Mouse (Mus musculus): Measurements from ENCODE around the gene Defb21. TPM values are rescaled to one million over a fixed set of nuclear protein-coding genes. Genes with fewer than 3 reads are reported as not detected.

The Defb21 gene
- polyA plus RNA-seq, 1 experiment from 2014 or later = not detected

GRCm38 (mm10) chr2:152573484-152573883 is 940 bp downstream of the Defb21 start:
- Histone ChIP-seq H3K9me3 (no peaks in the 10 kb centered on the region), H3K4me3 (no peak overlapping the region), H3K36me3 (no peaks in the 10 kb centered on the region), H3K4me1 (no peaks in the 10 kb centered on the region), H3K4me2 (replicated peaks) (no peak overlapping the region), H3K27ac (replicated peaks) (no peak overlapping the region), H3K27me3 (no peaks in the 10 kb centered on the region), H3K9ac (replicated peaks) (no peak overlapping the region)
- ATAC-seq (replicated peaks) = no peak
- WGBS = 92% methylated on average over 8 of the region's 8 CpGs

GRCm38 (mm10) chr2:152580107-152580506 is 7.6 kb downstream of the Defb21 start, which contains the start of gene Defb19:
Gene Defb19 (minus strand): TSS chr2:152580312.
- no peak for ATAC-seq (replicated peaks)
- no peak within 1 kb of the TSS for H3K4me2 ChIP-seq (replicated peaks)
- no peak within 1 kb of the TSS for H3K9ac ChIP-seq (replicated peaks)
- 75% methylated on average over 7 of the region's 7 CpGs for whole genome bisulfite sequencing
- H3K27me3 ChIP-seq = no peaks in the 10 kb centered on the region
- no peaks in the 10 kb centered on the region for H3K9me3 ChIP-seq
- no peaks in the 10 kb centered on the region for H3K36me3 ChIP-seq
- H3K4me3 ChIP-seq = no peak within 1 kb of the TSS
- H3K27ac ChIP-seq (replicated peaks) = no peak within 1 kb of the TSS
- H3K4me1 ChIP-seq = no peaks in the 10 kb centered on the region

GRCm38 (mm10) chr2:152580612-152581011 is 8.1 kb downstream of the Defb21 start:
- no peak overlapping the region for H3K9ac ChIP-seq (replicated peaks)
- WGBS = 91% methylated on average over 11 of the region's 11 CpGs
- H3K4me1 ChIP-seq = no peaks in the 10 kb centered on the region
- no peaks in the 10 kb centered on the region for H3K9me3 ChIP-seq
- H3K27ac ChIP-seq (replicated peaks) = no peak overlapping the region
- H3K27me3 ChIP-seq = no peaks in the 10 kb centered on the region
- ATAC-seq (replicated peaks) = no peak
- H3K4me3 ChIP-seq = no peak overlapping the region
- H3K4me2 ChIP-seq (replicated peaks) = no peak overlapping the region
- H3K36me3 ChIP-seq = no peaks in the 10 kb centered on the region

- ATAC-seq (replicated peaks) = no peak
- no peak overlapping the region for H3K4me3 ChIP-seq
- H3K27ac ChIP-seq (replicated peaks) = no peak overlapping the region
- H3K4me1 ChIP-seq = no peaks in the 10 kb centered on the region; the same call in 1 of the 2 replicates
- no peaks in the 10 kb centered on the region for H3K27me3 ChIP-seq
- H3K9ac ChIP-seq (replicated peaks) = no peak overlapping the region
- no peak overlapping the region for H3K4me2 ChIP-seq (replicated peaks)
- H3K36me3 ChIP-seq = no peaks in the 10 kb centered on the region
- 75% methylated on average over 4 of the region's 4 CpGs for WGBS
- no peaks in the 10 kb centered on the region for H3K9me3 ChIP-seq
Observed at GRCm38 (mm10) chr2:152586926-152587560, 14.5 kb downstream of the Defb21 start.

GRCm38 (mm10) chr2:152588450-152588849 is 15.9 kb downstream of the Defb21 start:
- ATAC-seq (replicated peaks) = no peak
- Histone ChIP-seq H3K4me2 (replicated peaks) (no peak overlapping the region), H3K4me1 (no peaks in the 10 kb centered on the region; the same call in 1 of the 2 replicates), H3K27ac (replicated peaks) (no peak overlapping the region), H3K9me3 (no peaks in the 10 kb centered on the region), H3K27me3 (no peaks in the 10 kb centered on the region), H3K36me3 (no peaks in the 10 kb centered on the region), H3K9ac (replicated peaks) (no peak overlapping the region), H3K4me3 (no peak overlapping the region)
- 34% methylated on average over 2 of the region's 2 CpGs for WGBS

- Histone ChIP-seq H3K9me3 (no peaks in the 10 kb centered on the region), H3K9ac (replicated peaks) (no peak overlapping the region), H3K27ac (replicated peaks) (no peak overlapping the region), H3K36me3 (no peaks in the 10 kb centered on the region), H3K27me3 (no peaks in the 10 kb centered on the region), H3K4me1 (no peaks in the 10 kb centered on the region; the same call in 1 of the 2 replicates), H3K4me3 (no peak overlapping the region), H3K4me2 (replicated peaks) (no peak overlapping the region)
- no peak for ATAC-seq (replicated peaks)
- WGBS = 36% methylated on average over 6 of the region's 6 CpGs
Observed at GRCm38 (mm10) chr2:152589021-152589420, 16.5 kb downstream of the Defb21 start.

GRCm38 (mm10) chr2:152599299-152599698 is 26.8 kb downstream of the Defb21 start, which contains the start of gene Defb45:
Gene Defb45 (minus strand): TSS chr2:152599399.
- no peaks in the 10 kb centered on the region for H3K27me3 ChIP-seq
- 66% methylated on average over 7 of the region's 7 CpGs for WGBS
- no peaks in the 10 kb centered on the region for H3K36me3 ChIP-seq
- H3K9ac ChIP-seq (replicated peaks) = no peak within 1 kb of the TSS
- no peaks in the 10 kb centered on the region for H3K4me1 ChIP-seq
- no peak for ATAC-seq (replicated peaks)
- no peak within 1 kb of the TSS for H3K27ac ChIP-seq (replicated peaks)
- no peak within 1 kb of the TSS for H3K4me2 ChIP-seq (replicated peaks)
- H3K4me3 ChIP-seq = no peak within 1 kb of the TSS
- no peaks in the 10 kb centered on the region for H3K9me3 ChIP-seq

GRCm38 (mm10) chr2:152600076-152600475 is 27.5 kb downstream of the Defb21 start:
- 92% methylated on average over 6 of the region's 6 CpGs for WGBS
- no peak overlapping the region for H3K27ac ChIP-seq (replicated peaks)
- H3K4me3 ChIP-seq = no peak overlapping the region
- ATAC-seq (replicated peaks) = no peak
- H3K9ac ChIP-seq (replicated peaks) = no peak overlapping the region
- H3K9me3 ChIP-seq = no peaks in the 10 kb centered on the region
- no peaks in the 10 kb centered on the region for H3K36me3 ChIP-seq
- no peaks in the 10 kb centered on the region for H3K27me3 ChIP-seq
- H3K4me1 ChIP-seq = no peaks in the 10 kb centered on the region
- no peak overlapping the region for H3K4me2 ChIP-seq (replicated peaks)

GRCm38 (mm10) chr2:152601275-152601960 is 28.9 kb downstream of the Defb21 start:
- H3K27ac ChIP-seq (replicated peaks) = no peak overlapping the region
- H3K4me1 ChIP-seq = no peaks in the 10 kb centered on the region
- ATAC-seq (replicated peaks) = no peak
- H3K9ac ChIP-seq (replicated peaks) = no peak overlapping the region
- no peak overlapping the region for H3K4me3 ChIP-seq
- no peaks in the 10 kb centered on the region for H3K9me3 ChIP-seq
- WGBS = 71% methylated on average over 4 of the region's 4 CpGs
- no peaks in the 10 kb centered on the region for H3K27me3 ChIP-seq
- H3K36me3 ChIP-seq = no peaks in the 10 kb centered on the region
- H3K4me2 ChIP-seq (replicated peaks) = no peak overlapping the region

GRCm38 (mm10) chr2:152604057-152604456 is 31.5 kb downstream of the Defb21 start, which contains the start of gene Defb36:
Gene Defb36 (plus strand): TSS chr2:152604327.
- Histone ChIP-seq H3K9me3 (no peaks in the 10 kb centered on the region), H3K27ac (replicated peaks) (no peak within 1 kb of the TSS), H3K4me2 (replicated peaks) (no peak within 1 kb of the TSS), H3K9ac (replicated peaks) (no peak within 1 kb of the TSS), H3K27me3 (no peaks in the 10 kb centered on the region), H3K4me1 (no peaks in the 10 kb centered on the region), H3K36me3 (no peaks in the 10 kb centered on the region), H3K4me3 (no peak within 1 kb of the TSS)
- no peak for ATAC-seq (replicated peaks)
- 85% methylated on average over 15 of the region's 15 CpGs for WGBS

- 79% methylated on average over 6 of the region's 6 CpGs for WGBS
- H3K9ac ChIP-seq (replicated peaks) = no peak overlapping the region
- H3K36me3 ChIP-seq = no peaks in the 10 kb centered on the region
- no peak overlapping the region for H3K4me3 ChIP-seq
- no peaks in the 10 kb centered on the region for H3K4me1 ChIP-seq
- no peak for ATAC-seq (replicated peaks)
- H3K27me3 ChIP-seq = no peaks in the 10 kb centered on the region
- H3K4me2 ChIP-seq (replicated peaks) = no peak overlapping the region
- H3K27ac ChIP-seq (replicated peaks) = no peak overlapping the region
- H3K9me3 ChIP-seq = no peaks in the 10 kb centered on the region
Observed at GRCm38 (mm10) chr2:152607746-152608145, 35.2 kb downstream of the Defb21 start.

- no peak overlapping the region for H3K27ac ChIP-seq (replicated peaks)
- no peaks in the 10 kb centered on the region for H3K9me3 ChIP-seq
- WGBS = 82% methylated on average over 1 of the region's 1 CpGs
- no peak for ATAC-seq (replicated peaks)
- H3K4me1 ChIP-seq = no peaks in the 10 kb centered on the region
- no peaks in the 10 kb centered on the region for H3K27me3 ChIP-seq
- no peak overlapping the region for H3K9ac ChIP-seq (replicated peaks)
- no peak overlapping the region for H3K4me3 ChIP-seq
- no peaks in the 10 kb centered on the region for H3K36me3 ChIP-seq
- H3K4me2 ChIP-seq (replicated peaks) = no peak overlapping the region
Observed at GRCm38 (mm10) chr2:152608719-152609118, 36.2 kb downstream of the Defb21 start.

Measured in forebrain, embryonic 15.5 days (tissue).